Mouse (Mus musculus): ENCODE measurements around the gene Gm6096. TPM values are rescaled to one million over a fixed set of nuclear protein-coding genes. Genes with fewer than 3 reads are reported as not detected.

Gene Gm6096
- total RNA-seq, 1 experiment = not detected

DNA sequence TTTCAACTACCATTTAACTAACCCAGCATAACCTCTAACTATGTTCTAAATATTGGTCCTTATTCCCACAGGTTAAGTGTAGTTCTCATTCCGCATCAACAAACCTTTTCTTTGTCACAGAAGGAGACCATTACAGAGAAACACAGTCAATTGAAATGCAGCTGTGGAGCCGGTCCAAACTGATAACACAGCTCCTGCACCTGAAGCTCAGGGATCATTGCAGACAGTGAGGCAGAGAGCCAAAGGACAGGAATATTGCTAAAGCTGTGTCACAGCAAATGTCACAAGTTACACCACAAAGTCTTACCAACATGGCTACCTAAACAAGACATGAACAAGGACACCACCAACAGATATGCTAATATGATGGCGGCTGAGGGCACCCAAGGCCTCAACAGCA lies 25.2 kb downstream of the Gm6096 start:
- Histone ChIP-seq H3K9ac (ENCODE audit: insufficient read depth, low read depth, low read length, poor library complexity, severe bottlenecking) (no peak overlapping the region), H3K36me3 (ENCODE audit: control insufficient read depth, insufficient read depth, low read length, poor library complexity, severe bottlenecking) (no peaks in the 10 kb centered on the region), H3K4me1 (ENCODE audit: control insufficient read depth in 2 of 2, insufficient read depth in 2 of 2, low read length in 2 of 2, poor library complexity in 1 of 2) (peaks cover 0 to 3% of the 10 kb centered on the region in 2 experiments; a peak in 2 of 4 replicates), H3K9me3 (ENCODE audit: control insufficient read depth, insufficient read depth, low read depth, low read length) (no peaks in the 10 kb centered on the region), H3K27ac (ENCODE audit: insufficient read depth, low read depth, low read length, poor library complexity, severe bottlenecking) (no peak overlapping the region), H3K4me3 (ENCODE audit: insufficient read depth in 1 of 2, low read depth in 1 of 2, low read length in 2 of 2, poor library complexity in 1 of 2, severe bottlenecking in 1 of 2) (no peak overlapping the region)
- DNase-seq (ENCODE audit: low read depth, low spot score) = no peak
- TF ChIP-seq HCFC1 (IDR thresholded peaks at IDR 0.05; ENCODE audit: borderline replicate concordance, insufficient read depth, low read length) = no peak
- TF ChIP-seq CHD2 (IDR thresholded peaks at IDR 0.05; ENCODE audit: low read depth, low read length) = no peak
- no peak for TF ChIP-seq ZC3H11A (IDR thresholded peaks at IDR 0.05; ENCODE audit: borderline replicate concordance, low read depth, low read length)
- no peak for TF ChIP-seq MAFK (IDR thresholded peaks at IDR 0.05; ENCODE audit: insufficient read depth, low read depth, low read length)
- in situ Hi-C loops (cut with MboI; ENCODE audit: low sequenced_read_pairs in 2 of 2, unreplicated experiment in 2 of 2) = no loop called here

DNA sequence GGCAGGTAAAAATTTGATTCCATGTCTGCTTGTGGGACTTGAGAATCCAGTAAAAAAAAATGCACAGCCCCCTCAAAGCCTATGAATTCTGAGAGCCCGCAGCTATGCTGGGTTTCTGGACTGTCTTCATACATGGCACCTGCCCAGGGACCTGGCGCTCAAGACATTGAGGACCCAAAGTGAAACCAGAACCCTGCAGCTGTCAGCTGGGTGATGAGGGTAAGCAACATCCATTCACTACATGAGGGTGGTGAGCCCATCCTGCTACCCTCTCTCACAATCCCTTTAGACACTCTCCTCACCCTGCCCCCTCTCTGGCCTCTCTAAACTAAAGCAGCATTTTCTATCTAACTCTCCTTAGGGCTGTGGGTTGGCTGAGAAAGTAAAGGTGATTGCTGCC lies 26.8 kb downstream of the Gm6096 start:
- H3K27ac ChIP-seq (ENCODE audit: insufficient read depth, low read depth, low read length, poor library complexity, severe bottlenecking) = no peak overlapping the region
- DNase-seq (ENCODE audit: low read depth, low spot score) = no peak
- no peak overlapping the region for H3K9ac ChIP-seq (ENCODE audit: insufficient read depth, low read depth, low read length, poor library complexity, severe bottlenecking)
- in situ Hi-C loops (cut with MboI; ENCODE audit: low sequenced_read_pairs in 2 of 2, unreplicated experiment in 2 of 2) = no loop called here
- H3K4me3 ChIP-seq (ENCODE audit: insufficient read depth in 1 of 2, low read depth in 1 of 2, low read length in 2 of 2, poor library complexity in 1 of 2, severe bottlenecking in 1 of 2) = no peak overlapping the region
- H3K9me3 ChIP-seq (ENCODE audit: control insufficient read depth, insufficient read depth, low read depth, low read length) = no peaks in the 10 kb centered on the region
- no peak for TF ChIP-seq CHD2 (IDR thresholded peaks at IDR 0.05; ENCODE audit: low read depth, low read length)
- no peak for TF ChIP-seq HCFC1 (IDR thresholded peaks at IDR 0.05; ENCODE audit: borderline replicate concordance, insufficient read depth, low read length)
- no peak for TF ChIP-seq ZC3H11A (IDR thresholded peaks at IDR 0.05; ENCODE audit: borderline replicate concordance, low read depth, low read length)
- TF ChIP-seq ZNF384 (IDR thresholded peaks at IDR 0.05; ENCODE audit: low read depth, low read length) = no peak
- TF ChIP-seq MAFK (IDR thresholded peaks at IDR 0.05; ENCODE audit: insufficient read depth, low read depth, low read length) = no peak
- H3K36me3 ChIP-seq (ENCODE audit: control insufficient read depth, insufficient read depth, low read length, poor library complexity, severe bottlenecking) = no peaks in the 10 kb centered on the region
- H3K4me1 ChIP-seq (ENCODE audit: control insufficient read depth in 2 of 2, insufficient read depth in 2 of 2, low read length in 2 of 2, poor library complexity in 1 of 2) = no peaks in the 10 kb centered on the region

DNA sequence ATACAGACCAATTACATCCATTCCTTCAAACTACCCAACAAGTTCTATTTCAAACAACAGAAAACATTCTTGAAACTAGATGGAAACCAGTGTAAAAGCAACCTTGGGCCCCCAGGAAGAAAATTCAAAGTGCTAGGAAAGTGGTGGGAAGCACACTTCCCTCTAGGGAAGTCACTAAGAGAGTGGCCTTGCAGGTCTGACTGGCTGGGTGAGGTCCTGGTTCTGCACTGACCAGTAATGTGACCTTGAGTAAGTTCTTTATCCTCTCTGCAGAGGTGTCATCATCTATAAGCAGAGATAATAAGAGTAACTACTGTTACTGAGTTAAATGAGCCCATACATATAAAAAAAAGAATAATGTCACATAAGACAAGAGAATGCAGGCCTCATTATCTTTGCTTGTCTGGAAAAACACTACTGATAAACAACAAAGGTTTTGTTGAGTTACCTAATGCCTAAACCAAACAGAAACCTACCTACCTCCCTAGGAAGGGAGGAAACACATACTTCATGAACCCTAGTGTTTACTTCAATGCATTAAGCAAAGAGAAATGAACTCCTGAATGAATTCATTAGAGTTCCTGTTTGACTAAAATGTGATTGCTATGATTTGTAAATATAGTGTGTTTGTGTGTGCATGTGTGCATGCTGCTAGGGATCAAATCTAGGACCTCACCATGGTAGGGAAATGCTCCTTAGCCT lies 39.8 kb downstream of the Gm6096 start:
- H3K9ac ChIP-seq (ENCODE audit: insufficient read depth, low read depth, low read length, poor library complexity, severe bottlenecking) = no peak overlapping the region
- no peak overlapping the region for H3K27ac ChIP-seq (ENCODE audit: insufficient read depth, low read depth, low read length, poor library complexity, severe bottlenecking)
- no peak overlapping the region for H3K4me3 ChIP-seq (ENCODE audit: insufficient read depth in 1 of 2, low read depth in 1 of 2, low read length in 2 of 2, poor library complexity in 1 of 2, severe bottlenecking in 1 of 2)
- TF ChIP-seq HCFC1 (IDR thresholded peaks at IDR 0.05; ENCODE audit: borderline replicate concordance, insufficient read depth, low read length) (no peak), MAFK (IDR thresholded peaks at IDR 0.05; ENCODE audit: insufficient read depth, low read depth, low read length) (no peak), CHD2 (IDR thresholded peaks at IDR 0.05; ENCODE audit: low read depth, low read length) (no peak), ZNF384 (IDR thresholded peaks at IDR 0.05; ENCODE audit: low read depth, low read length) (no peak)
- in situ Hi-C loops (cut with MboI; ENCODE audit: low sequenced_read_pairs in 2 of 2, unreplicated experiment in 2 of 2) = no loop called here
- H3K9me3 ChIP-seq (ENCODE audit: control insufficient read depth, insufficient read depth, low read depth, low read length) = no peaks in the 10 kb centered on the region
- H3K4me1 ChIP-seq (ENCODE audit: control insufficient read depth in 2 of 2, insufficient read depth in 2 of 2, low read length in 2 of 2, poor library complexity in 1 of 2) = peaks cover 0 to 4% of the 10 kb centered on the region in 2 experiments; a peak in 1 of 4 replicates
- no peaks in the 10 kb centered on the region for H3K36me3 ChIP-seq (ENCODE audit: control insufficient read depth, insufficient read depth, low read length, poor library complexity, severe bottlenecking)
- DNase-seq (ENCODE audit: low read depth, low spot score) = no peak

DNA sequence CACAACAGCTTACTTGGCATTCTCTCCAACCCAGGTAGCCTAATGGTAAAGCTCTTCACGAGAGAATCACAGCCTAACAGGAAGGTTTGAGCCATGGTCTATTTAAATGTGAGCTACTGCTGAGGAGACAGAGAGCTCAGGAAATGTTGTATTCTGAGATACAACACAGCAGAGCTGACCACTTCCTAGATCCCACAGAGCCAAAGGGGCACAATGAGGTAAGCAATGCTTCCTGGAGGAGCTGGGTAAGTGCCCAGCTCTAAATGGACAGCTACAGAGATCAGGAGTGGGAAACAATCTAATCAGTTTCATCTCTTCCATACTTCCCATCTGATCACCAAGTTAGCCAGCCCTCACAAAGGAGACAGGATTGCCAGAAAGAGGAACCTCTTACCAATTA lies 40.4 kb downstream of the Gm6096 start:
- Histone ChIP-seq H3K4me3 (ENCODE audit: insufficient read depth in 1 of 2, low read depth in 1 of 2, low read length in 2 of 2, poor library complexity in 1 of 2, severe bottlenecking in 1 of 2) (no peak overlapping the region), H3K36me3 (ENCODE audit: control insufficient read depth, insufficient read depth, low read length, poor library complexity, severe bottlenecking) (no peaks in the 10 kb centered on the region), H3K4me1 (ENCODE audit: control insufficient read depth in 2 of 2, insufficient read depth in 2 of 2, low read length in 2 of 2, poor library complexity in 1 of 2) (peaks cover 0 to 4% of the 10 kb centered on the region in 2 experiments; a peak in 1 of 4 replicates), H3K9ac (ENCODE audit: insufficient read depth, low read depth, low read length, poor library complexity, severe bottlenecking) (no peak overlapping the region), H3K27ac (ENCODE audit: insufficient read depth, low read depth, low read length, poor library complexity, severe bottlenecking) (no peak overlapping the region), H3K9me3 (ENCODE audit: control insufficient read depth, insufficient read depth, low read depth, low read length) (no peaks in the 10 kb centered on the region)
- DNase-seq (ENCODE audit: low read depth, low spot score) = no peak
- TF ChIP-seq MAFK (IDR thresholded peaks at IDR 0.05; ENCODE audit: insufficient read depth, low read depth, low read length) (no peak), ZNF384 (IDR thresholded peaks at IDR 0.05; ENCODE audit: low read depth, low read length) (no peak), ZC3H11A (IDR thresholded peaks at IDR 0.05; ENCODE audit: borderline replicate concordance, low read depth, low read length) (no peak)
- in situ Hi-C loops (cut with MboI; ENCODE audit: low sequenced_read_pairs in 2 of 2, unreplicated experiment in 2 of 2) = no loop called here

DNA sequence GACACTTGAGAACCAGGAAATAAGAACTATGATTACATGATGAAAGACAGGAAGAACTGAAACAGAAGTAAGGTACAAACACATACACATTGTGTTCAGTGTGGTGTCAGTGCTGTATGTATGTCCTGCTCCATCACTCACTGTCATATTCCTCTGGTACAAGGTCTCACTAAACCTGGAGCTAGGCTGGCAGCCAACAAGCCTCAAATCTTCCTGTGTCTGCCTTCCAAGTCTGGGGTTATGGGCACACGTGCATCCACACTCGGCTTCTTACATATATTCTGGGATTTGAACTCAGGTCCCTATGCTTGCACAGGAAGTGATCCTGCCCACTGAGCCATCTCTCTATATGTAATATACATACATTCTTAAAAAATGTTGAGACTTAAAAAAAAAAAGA lies 41.8 kb downstream of the Gm6096 start:
- TF ChIP-seq MAFK (IDR thresholded peaks at IDR 0.05; ENCODE audit: insufficient read depth, low read depth, low read length) (no peak), ZNF384 (IDR thresholded peaks at IDR 0.05; ENCODE audit: low read depth, low read length) (no peak), CHD2 (IDR thresholded peaks at IDR 0.05; ENCODE audit: low read depth, low read length) (no peak), HCFC1 (IDR thresholded peaks at IDR 0.05; ENCODE audit: borderline replicate concordance, insufficient read depth, low read length) (no peak)
- Histone ChIP-seq H3K4me3 (ENCODE audit: insufficient read depth in 1 of 2, low read depth in 1 of 2, low read length in 2 of 2, poor library complexity in 1 of 2, severe bottlenecking in 1 of 2) (no peak overlapping the region), H3K9me3 (ENCODE audit: control insufficient read depth, insufficient read depth, low read depth, low read length) (no peaks in the 10 kb centered on the region), H3K36me3 (ENCODE audit: control insufficient read depth, insufficient read depth, low read length, poor library complexity, severe bottlenecking) (no peaks in the 10 kb centered on the region), H3K9ac (ENCODE audit: insufficient read depth, low read depth, low read length, poor library complexity, severe bottlenecking) (no peak overlapping the region), H3K27ac (ENCODE audit: insufficient read depth, low read depth, low read length, poor library complexity, severe bottlenecking) (no peak overlapping the region), H3K4me1 (ENCODE audit: control insufficient read depth in 2 of 2, insufficient read depth in 2 of 2, low read length in 2 of 2, poor library complexity in 1 of 2) (peaks cover 0 to 4% of the 10 kb centered on the region in 2 experiments; a peak in 1 of 4 replicates)
- no peak for DNase-seq (ENCODE audit: low read depth, low spot score)
- in situ Hi-C loops (cut with MboI; ENCODE audit: low sequenced_read_pairs in 2 of 2, unreplicated experiment in 2 of 2) = no loop called here
